17 mouse cellular contexts compared by ENCODE assay signal in the genomic region with DNA sequence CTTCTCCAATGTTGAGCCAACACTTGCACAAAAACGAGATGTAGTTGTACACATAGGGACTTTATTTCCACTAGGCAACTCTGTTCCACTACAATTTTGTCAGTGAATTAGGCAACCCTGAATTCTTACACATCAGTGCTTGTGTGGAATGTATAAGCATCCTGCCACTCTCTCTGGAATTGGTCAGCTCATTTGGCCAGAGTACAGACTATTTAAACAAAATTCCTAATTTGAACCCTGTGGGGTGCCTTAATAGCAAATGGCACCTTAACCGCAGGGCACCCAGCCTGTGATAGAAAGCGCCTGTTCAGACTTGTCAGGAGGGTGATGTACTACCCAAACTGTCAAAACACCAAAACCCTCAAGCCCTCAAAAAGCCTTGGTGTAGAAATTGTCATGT. TPM values are rescaled to one million over a fixed set of nuclear protein-coding genes. Genes with fewer than 3 reads are reported as not detected.
DNase-seq lines count a peak whose midpoint lies in the region; ATAC-seq and TF ChIP-seq lines count a peak whose summit lies in the region.
"Had no signal": no experiment of that assay in that cellular context is flagged by ENCODE, and none has a peak within 500 bp of the region (broad histone marks: within the 10 kb centered on the region; RNA-seq: fewer than 3 reads in every experiment).

No protein-coding gene starts in this region.

- H3K4me2 ChIP-seq in embryonic facial prominence, embryonic 14.5 days (ENCODE audit: low read depth, low read length) = no peak overlapping the region
- H3K4me2 ChIP-seq in lung, postnatal 0 days (replicated peaks; ENCODE audit: low read depth, low read length) = no peak overlapping the region
- H3K4me2 ChIP-seq: embryonic facial prominence, embryonic 13.5 days; limb, embryonic 15.5 days; stomach, embryonic 15.5 days had no signal

- no peak for TF ChIP-seq EP300 in lung, postnatal 0 days (IDR thresholded peaks at IDR 0.05)

- H3K4me3 ChIP-seq in embryonic facial prominence, embryonic 14.5 days (ENCODE audit: low read depth, low read length) = no peak overlapping the region
- no peak overlapping the region for H3K4me3 ChIP-seq in embryonic facial prominence, embryonic 10.5 days
- no peak overlapping the region for H3K4me3 ChIP-seq in lung, postnatal 0 days (ENCODE audit: low read depth, low read length)
- no peak overlapping the region for H3K4me3 ChIP-seq in cerebellum, adult 2 months (replicated peaks; ENCODE audit: insufficient read depth, low read depth, low read length)
- H3K4me3 ChIP-seq: embryonic facial prominence, embryonic 13.5 days; forebrain, embryonic 10.5 days; layer of hippocampus, adult 2 months; limb, embryonic 15.5 days; stomach, embryonic 15.5 days had no signal

- no peaks in the 10 kb centered on the region for H3K9me3 ChIP-seq in embryonic facial prominence, embryonic 14.5 days (ENCODE audit: control insufficient read depth, low read length)
- H3K9me3 ChIP-seq in embryonic facial prominence, embryonic 10.5 days = peaks cover 5% of the 10 kb centered on the region
- H3K9me3 ChIP-seq in lung, postnatal 0 days (ENCODE audit: low read length) = peaks cover 3% of the 10 kb centered on the region; the same call in 1 of the 2 replicates
- H3K9me3 ChIP-seq: limb, embryonic 15.5 days; stomach, embryonic 15.5 days had no signal

- DNase-seq in embryonic facial prominence, embryonic 14.5 days (ENCODE audit: low spot score) = peak; percentile 20
- DNase-seq in embryonic facial prominence, embryonic 10.5 days (ENCODE audit: low spot score) = no peak
- peak; percentile 40 for DNase-seq in lung, postnatal 0 days (ENCODE audit: low spot score)
- no peak for DNase-seq in lung, postnatal 10 days
- peak; percentile 50 to 80 for DNase-seq in cerebellum, adult 2 months
- DNase-seq in retina, embryonic 14.5 days (ENCODE audit: low spot score) = peak; percentile 40
- no peak for DNase-seq in frontal cortex, postnatal 14 days (ENCODE audit: low spot score in 2 of 2)
- no peak for DNase-seq in right cerebral cortex, postnatal 25 days
- DNase-seq: gastrocnemius, postnatal 14 days; kidney, postnatal 10 days had no signal

- H3K27ac ChIP-seq in embryonic facial prominence, embryonic 14.5 days (replicated peaks; ENCODE audit: low read depth, low read length) = no peak overlapping the region
- no peak overlapping the region for H3K27ac ChIP-seq in embryonic facial prominence, embryonic 10.5 days (replicated peaks)
- no peak overlapping the region for H3K27ac ChIP-seq in lung, postnatal 0 days (ENCODE audit: low read length)
- H3K27ac ChIP-seq in cerebellum, adult 2 months (ENCODE audit: insufficient read depth, low read length) = no peak overlapping the region
- H3K27ac ChIP-seq: embryonic facial prominence, embryonic 13.5 days; forebrain, embryonic 10.5 days; layer of hippocampus, adult 2 months; limb, embryonic 15.5 days; stomach, embryonic 15.5 days had no signal

- ATAC-seq in embryonic facial prominence, embryonic 14.5 days (ENCODE audit: low read depth) = no peak
- ATAC-seq in lung, postnatal 0 days = no peak
- ATAC-seq: intestine, embryonic 16.5 days; midbrain, embryonic 16.5 days had no signal

- TF ChIP-seq POLR2A in cerebellum, adult 2 months (IDR thresholded peaks at IDR 0.05; ENCODE audit: borderline replicate concordance, insufficient read depth, low read length) = no peak

- no peaks in the 10 kb centered on the region for H3K4me1 ChIP-seq in embryonic facial prominence, embryonic 14.5 days (ENCODE audit: control insufficient read depth, insufficient read depth, low read length)
- no peaks in the 10 kb centered on the region for H3K4me1 ChIP-seq in embryonic facial prominence, embryonic 10.5 days
- no peaks in the 10 kb centered on the region for H3K4me1 ChIP-seq in lung, postnatal 0 days (ENCODE audit: insufficient read depth, low read depth, low read length)
- H3K4me1 ChIP-seq in cerebellum, adult 2 months (ENCODE audit: control insufficient read depth, insufficient read depth, low read length) = peaks cover 7% of the 10 kb centered on the region; the same call in 1 of the 2 replicates
- H3K4me1 ChIP-seq: embryonic facial prominence, embryonic 13.5 days; limb, embryonic 15.5 days; stomach, embryonic 15.5 days had no signal

- WGBS in embryonic facial prominence, embryonic 14.5 days = 63% methylated on average over 3 of the region's 3 CpGs
- 77% methylated on average over 3 of the region's 3 CpGs for WGBS in embryonic facial prominence, embryonic 10.5 days
- 59% methylated on average over 3 of the region's 3 CpGs for WGBS in lung, postnatal 0 days
- 13% methylated on average over 3 of the region's 3 CpGs for WGBS in cerebellum, adult 2 months

- H3K9ac ChIP-seq in embryonic facial prominence, embryonic 14.5 days (ENCODE audit: low read depth, low read length) = no peak overlapping the region
- H3K9ac ChIP-seq in lung, postnatal 0 days (replicated peaks; ENCODE audit: low read depth) = no peak overlapping the region
- H3K9ac ChIP-seq: embryonic facial prominence, embryonic 13.5 days; limb, embryonic 15.5 days; stomach, embryonic 15.5 days had no signal

- no peak for TF ChIP-seq CTCF in lung, postnatal 0 days (IDR thresholded peaks at IDR 0.05)
- no peak for TF ChIP-seq CTCF in cerebellum, adult 2 months (IDR thresholded peaks at IDR 0.05; ENCODE audit: borderline replicate concordance, insufficient read depth, low read depth, low read length)

- no peaks in the 10 kb centered on the region for H3K27me3 ChIP-seq in embryonic facial prominence, embryonic 14.5 days (replicated peaks; ENCODE audit: control insufficient read depth, insufficient read depth, low read length)
- no peaks in the 10 kb centered on the region for H3K27me3 ChIP-seq in embryonic facial prominence, embryonic 10.5 days (replicated peaks; ENCODE audit: low read depth, poor library complexity, severe bottlenecking)
- no peaks in the 10 kb centered on the region for H3K27me3 ChIP-seq in lung, postnatal 0 days (replicated peaks; ENCODE audit: insufficient read depth, low read length)
- H3K27me3 ChIP-seq in cerebellum, adult 2 months (ENCODE audit: control insufficient read depth, insufficient read depth, low read length) = no peaks in the 10 kb centered on the region
- H3K27me3 ChIP-seq: embryonic facial prominence, embryonic 13.5 days; limb, embryonic 15.5 days; stomach, embryonic 15.5 days had no signal

- H3K36me3 ChIP-seq in embryonic facial prominence, embryonic 14.5 days (ENCODE audit: control insufficient read depth, insufficient read depth, low read length) = no peaks in the 10 kb centered on the region
- no peaks in the 10 kb centered on the region for H3K36me3 ChIP-seq in embryonic facial prominence, embryonic 10.5 days (replicated peaks)
- no peaks in the 10 kb centered on the region for H3K36me3 ChIP-seq in lung, postnatal 0 days (ENCODE audit: insufficient read depth, low read length)
- H3K36me3 ChIP-seq: embryonic facial prominence, embryonic 13.5 days; forebrain, embryonic 10.5 days; limb, embryonic 15.5 days; stomach, embryonic 15.5 days had no signal

RNA-seq across cellular contexts. Expression of gene Svep1, which starts 56.4 kb away (rescaled TPM):
- polyA plus RNA-seq in embryonic facial prominence, embryonic 14.5 days (2014; fragmentation: Nextera tagmentation; extraction: Ambion mirVana) = 10.6 and 12.1 TPM in 2 replicates
- polyA plus RNA-seq in embryonic facial prominence, embryonic 10.5 days (2016; fragmentation: Nextera tagmentation; extraction: Ambion mirVana) = 3.2 and 3.3 TPM in 2 replicates
- 3.9 and 5.0 TPM in 2 replicates for polyA plus RNA-seq in lung, postnatal 0 days (2015; fragmentation: Nextera tagmentation; extraction: Ambion mirVana)
- polyA plus RNA-seq in cerebellum, adult 2 months (2012; rRNA removed) = 10.1 and 11.6 TPM in 2 replicates

Comparison
In these comparisons a context has a peak if more than half of its experiments do, and no peak if none do; other contexts are left out.
1. DNase-seq: peak in embryonic facial prominence, embryonic 14.5 days (single experiment), lung, postnatal 0 days (single experiment), cerebellum, adult 2 months (2 of 2) and retina, embryonic 14.5 days (single experiment); none in embryonic facial prominence, embryonic 10.5 days (single experiment), lung, postnatal 10 days (single experiment), frontal cortex, postnatal 14 days (0 of 2) and right cerebral cortex, postnatal 25 days (single experiment).